Mouse (Mus musculus): Measurements from ENCODE around the gene Fn3krp. TPM values are rescaled to one million over a fixed set of nuclear protein-coding genes. Genes with fewer than 3 reads are reported as not detected.

Fn3krp gene
- total RNA-seq (2012; rRNA removed), result 22.5 and 25.9 TPM in 2 replicates
- 10 to 100 TPM in 1 of 2 experiments, 1 to 10 TPM in 1; 6.8 to 77.1 TPM for polyA plus RNA-seq (2012; ENCODE audit: insufficient read depth in 1 of 2, insufficient read length in 2 of 2, low read depth in 1 of 2, low replicate concordance in 2 of 2, missing spikeins in 1 of 2)

- DNase-seq (ENCODE audit: low read depth, low spot score), result peak; percentile 100
- H3K9me3 ChIP-seq (replicated peaks; ENCODE audit: insufficient read depth, low read length), result no peaks in the 10 kb centered on the region
- peak within 1 kb of the TSS; percentile 61 for H3K27ac ChIP-seq (ENCODE audit: control insufficient read depth, low read depth, low read length)
- no peaks in the 10 kb centered on the region for H3K27me3 ChIP-seq (ENCODE audit: control insufficient read depth in 1 of 2, insufficient read depth in 2 of 2, low read length in 2 of 2)
- H3K36me3 ChIP-seq (ENCODE audit: control insufficient read depth in 1 of 2, insufficient read depth in 2 of 2, low read length in 2 of 2), result peaks cover 0 to 11% of the 10 kb centered on the region in 2 experiments; a peak in 2 of 4 replicates
- peak within 1 kb of the TSS; percentile 91 to 94 for H3K4me3 ChIP-seq (ENCODE audit: control insufficient read depth in 1 of 2, insufficient read depth in 1 of 2, low read depth in 2 of 2, low read length in 2 of 2)
- peak within 1 kb of the TSS; percentile 83 for H3K9ac ChIP-seq (ENCODE audit: control insufficient read depth, low read depth, low read length, poor library complexity, severe bottlenecking)
- H3K79me2 ChIP-seq (ENCODE audit: control insufficient read depth, insufficient read depth, low read length, poor library complexity), result peaks cover 3% of the 10 kb centered on the region; the same call in 1 of the 2 replicates
- peaks cover 2 to 5% of the 10 kb centered on the region in 2 experiments for H3K4me1 ChIP-seq (ENCODE audit: control insufficient read depth in 1 of 2, insufficient read depth in 2 of 2, low read length in 2 of 2)
- peak; percentile 50 for TF ChIP-seq TCF12 (IDR thresholded peaks at IDR 0.05; ENCODE audit: low read depth, low read length)
- no peak for TF ChIP-seq JUND (IDR thresholded peaks at IDR 0.05; ENCODE audit: low read depth, low read length)
- peak; percentile 67 for TF ChIP-seq MAX (IDR thresholded peaks at IDR 0.05; ENCODE audit: low read length)
- TF ChIP-seq POLR2AphosphoS2 (IDR thresholded peaks at IDR 0.05; ENCODE audit: low read length), result peak; percentile 59; the same call in 1 of the 2 replicates
- 0 out of 2 replicates have a peak, but pooled peaks have one; percentile 34 for TF ChIP-seq KAT2A (conservative IDR thresholded peaks at IDR 0.05; ENCODE audit: low read depth, low read length)
- TF ChIP-seq MAZ (IDR thresholded peaks at IDR 0.05; ENCODE audit: low read depth, low read length), result peak; percentile 67; the same call in 1 of the 2 replicates
- TF ChIP-seq GATA1 (IDR thresholded peaks at IDR 0.05; ENCODE audit: low read depth, low read length), result no peak
- TF ChIP-seq ZNF384 (IDR thresholded peaks at IDR 0.05; ENCODE audit: low read depth, low read length), result no peak
- TF ChIP-seq CTCF (IDR thresholded peaks at IDR 0.05 in 2 of 3, conservative IDR thresholded peaks at IDR 0.05 in 1 of 3; ENCODE audit: control insufficient read depth in 1 of 3, insufficient read depth in 1 of 3, low read depth in 2 of 3, low read length in 3 of 3, poor library complexity in 1 of 3, severe bottlenecking in 1 of 3), result no peak
- TF ChIP-seq HCFC1 (IDR thresholded peaks at IDR 0.05; ENCODE audit: low read depth, low read length), result peak; percentile 67
- TF ChIP-seq BHLHE40 (IDR thresholded peaks at IDR 0.05; ENCODE audit: borderline replicate concordance, low read depth, low read length), result no peak
- TF ChIP-seq ETS1 (IDR thresholded peaks at IDR 0.05; ENCODE audit: low read depth, low read length), result peak; percentile 21
- TF ChIP-seq NRF1 (IDR thresholded peaks at IDR 0.05; ENCODE audit: insufficient read depth, low read depth, low read length, poor library complexity, severe bottlenecking), result peak; percentile 56; the same call in 1 of the 2 replicates
- TF ChIP-seq CHD2 (IDR thresholded peaks at IDR 0.05; ENCODE audit: low read length), result no peak
- TF ChIP-seq MXI1 (IDR thresholded peaks at IDR 0.05; ENCODE audit: low read depth, low read length), result peak; percentile 45
- TF ChIP-seq RAD21 (IDR thresholded peaks at IDR 0.05; ENCODE audit: low read depth, low read length), result no peak
- TF ChIP-seq SIN3A (IDR thresholded peaks at IDR 0.05; ENCODE audit: low read length), result peak; percentile 68
- TF ChIP-seq CHD1 (IDR thresholded peaks at IDR 0.05; ENCODE audit: low read depth, low read length), result no peak
- no peak for TF ChIP-seq MYB (IDR thresholded peaks at IDR 0.05; ENCODE audit: low read depth, low read length)
- no peak for TF ChIP-seq USF1 (IDR thresholded peaks at IDR 0.05; ENCODE audit: low read depth, low read length)
- TF ChIP-seq SMC3 (IDR thresholded peaks at IDR 0.05; ENCODE audit: low read depth, low read length), result no peak
- peak; percentile 62 for TF ChIP-seq ELF1 (IDR thresholded peaks at IDR 0.05; ENCODE audit: low read depth, low read length)
- TF ChIP-seq ZMIZ1 (IDR thresholded peaks at IDR 0.05; ENCODE audit: low read depth, low read length), result peak; percentile 78
- peak; percentile 66 to 83 for TF ChIP-seq POLR2A (IDR thresholded peaks at IDR 0.05; ENCODE audit: control insufficient read depth in 1 of 2, insufficient read depth in 1 of 2, low read depth in 1 of 2, low read length in 2 of 2, poor library complexity in 1 of 2)
- peak; percentile 58 for TF ChIP-seq TBP (IDR thresholded peaks at IDR 0.05; ENCODE audit: low read depth, low read length)
- TF ChIP-seq NELFE (IDR thresholded peaks at IDR 0.05; ENCODE audit: low read depth, low read length), result peak; percentile 69
- 0 out of 4 replicates have a peak, but pooled peaks of 1 of the 2 experiments have one; percentile 15 for TF ChIP-seq EP300 (IDR thresholded peaks at IDR 0.05; ENCODE audit: low read depth in 1 of 2, low read length in 2 of 2)
- no peak for TF ChIP-seq UBTF (IDR thresholded peaks at IDR 0.05; ENCODE audit: borderline replicate concordance, insufficient read depth, low read depth, low read length)
- TF ChIP-seq POLR2AphosphoS5 (IDR thresholded peaks at IDR 0.05; ENCODE audit: borderline replicate concordance, low read depth, low read length), result no peak
Measured at GRCm38 (mm10) chr11:121420830-121421552, at the start of gene Fn3krp. Gene Fn3krp, plus strand, starts transcription at chr11:121421401.

All from MEL (cell line).